Mouse (Mus musculus) hindbrain, embryonic 11.5 days (tissue): ENCODE data around the gene Gfm1. TPM values are rescaled to one million over a fixed set of nuclear protein-coding genes. Genes with fewer than 3 reads are reported as not detected.

Experiments
- ATAC-seq: fragments of 200-750 bp; cut with Nextera tagmentation; 2 replicates; pipeline ENCODE4 v1.8.0; 2017; ENCODE audit warnings: mild to moderate bottlenecking, moderate TSS enrichment, moderate library complexity; ENCODE audit not compliant: low FRiP score
- DNase-seq: peaks from one replicate; pipeline ENCODE4 v3.0.0-alpha.2; 2015; ENCODE audit warnings: low spot score
- H3K27ac ChIP-seq: fragments of 300-500 bp; sonication (generic); 2 replicates; pipeline ENCODE4 v1.5.1; 2014; ENCODE audit warnings: mild to moderate bottlenecking, low read depth, low read length
- H3K27me3 ChIP-seq: fragments of 300-500 bp; sonication (generic); 2 replicates; pipeline ENCODE4 v1.6.1; 2014; ENCODE audit warnings: mild to moderate bottlenecking, low read length, moderate library complexity, mixed read lengths; ENCODE audit not compliant: control insufficient read depth, insufficient read depth
- H3K36me3 ChIP-seq: fragments of 300-500 bp; sonication (generic); 2 replicates; pipeline ENCODE4 v1.6.1; 2014; ENCODE audit warnings: mild to moderate bottlenecking, low read length, moderate library complexity, mixed read lengths; ENCODE audit not compliant: control insufficient read depth, insufficient read depth
- H3K4me1 ChIP-seq: fragments of 300-500 bp; sonication (generic); replicated peaks from 2 replicates; pipeline ENCODE4 v1.6.1; 2014; ENCODE audit warnings: low read length, mixed read lengths; ENCODE audit not compliant: control insufficient read depth, insufficient read depth
- H3K4me2 ChIP-seq: fragments of 300-500 bp; sonication (generic); replicated peaks from 2 replicates; pipeline ENCODE4 v1.6.1; 2014; ENCODE audit warnings: mild to moderate bottlenecking, low read depth, low read length
- H3K4me3 ChIP-seq: fragments of 300-500 bp; sonication (generic); 2 replicates; pipeline ENCODE4 v1.5.1; 2014; ENCODE audit warnings: low read depth, low read length
- H3K9ac ChIP-seq: fragments of 300-500 bp; sonication (generic); 2 replicates; pipeline ENCODE4 v1.6.1; 2014; ENCODE audit warnings: low read depth, low read length
- H3K9me3 ChIP-seq: fragments of 300-500 bp; sonication (generic); 2 replicates; pipeline ENCODE4 v1.6.1; 2016; ENCODE audit warnings: low read length; ENCODE audit not compliant: control insufficient read depth
- WGBS: fragments of 180-500 bp; shearing (Covaris S2); extraction: QIAGEN DNeasy Blood & Tissue Kit; methylation state at CpG from one replicate; pipeline ENCODE4 v1.1.7; 2014; 5-methylcytosine and 5-hydroxymethylcytosine counted together
- polyA plus RNA-seq: library from polyadenylated mRNA; unstranded; fragments of >200 nt; fragmentation: Nextera tagmentation; extraction: Ambion mirVana; gene quantifications from 2 replicates; pipeline ENCODE4 v1.2.1, GENCODE M21; 2014

Gene Gfm1
- polyA plus RNA-seq, 1 experiment from 2014 or later: 46.3 TPM

DNA sequence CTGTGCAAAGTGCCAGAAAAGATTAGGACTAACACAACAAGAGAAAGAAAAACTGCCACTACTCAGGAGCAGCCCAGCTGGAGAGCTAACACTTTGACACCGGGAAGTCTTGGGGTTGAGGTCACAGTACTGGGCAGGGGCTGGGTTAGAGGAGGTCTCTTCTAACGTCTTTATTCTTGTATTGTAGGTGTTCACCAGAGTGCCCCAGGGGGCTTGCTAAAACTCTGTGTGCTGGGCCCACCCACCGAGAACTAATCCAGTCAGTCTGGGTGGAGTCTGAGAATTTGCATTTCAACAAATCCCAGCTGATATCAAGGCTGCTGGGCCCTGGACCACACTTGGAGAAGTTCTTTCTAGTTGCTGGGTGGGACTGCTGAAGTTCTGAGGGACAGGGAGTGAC is 74.0 kb downstream of the Gfm1 start:
- WGBS: 4% methylated on average over 3 of the region's 3 CpGs
- Histone ChIP-seq H3K4me2 (no peak overlapping the region), H3K27me3 (no peaks in the 10 kb centered on the region; the same call in 1 of the 2 replicates), H3K4me3 (no peak overlapping the region), H3K9me3 (no peaks in the 10 kb centered on the region), H3K4me1 (no peaks in the 10 kb centered on the region), H3K36me3 (no peaks in the 10 kb centered on the region), H3K9ac (no peak overlapping the region), H3K27ac (no peak overlapping the region)
- ATAC-seq (no peak), DNase-seq (no peak)

DNA sequence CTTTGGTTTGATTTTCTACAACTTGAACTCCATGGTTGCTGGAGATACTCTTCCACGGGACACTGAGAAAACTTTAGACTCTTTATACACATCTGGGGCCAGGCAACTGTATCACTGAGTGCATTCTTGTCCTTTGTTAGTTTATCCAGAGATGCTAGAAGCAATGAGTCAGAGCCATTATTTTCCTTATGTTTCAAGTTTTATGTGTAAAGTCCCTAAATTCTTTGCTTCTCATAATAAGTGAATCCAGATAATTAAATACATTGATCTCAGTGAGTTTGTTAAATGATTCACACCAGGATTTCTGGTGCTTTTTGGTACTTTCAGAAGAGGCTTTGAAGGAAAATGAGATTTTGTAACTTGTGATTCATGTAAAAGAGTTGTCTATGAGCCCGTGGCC is 75.4 kb downstream of the Gfm1 start:
- 84% methylated on average over 2 of the region's 2 CpGs for WGBS
- H3K4me1 ChIP-seq: no peaks in the 10 kb centered on the region
- no peaks in the 10 kb centered on the region; the same call in 1 of the 2 replicates for H3K27me3 ChIP-seq
- H3K36me3 ChIP-seq: no peaks in the 10 kb centered on the region
- DNase-seq: no peak
- H3K4me2 ChIP-seq: no peak overlapping the region
- no peak overlapping the region for H3K9ac ChIP-seq
- H3K27ac ChIP-seq: no peak overlapping the region
- no peak for ATAC-seq
- no peak overlapping the region for H3K4me3 ChIP-seq
- no peaks in the 10 kb centered on the region for H3K9me3 ChIP-seq

DNA sequence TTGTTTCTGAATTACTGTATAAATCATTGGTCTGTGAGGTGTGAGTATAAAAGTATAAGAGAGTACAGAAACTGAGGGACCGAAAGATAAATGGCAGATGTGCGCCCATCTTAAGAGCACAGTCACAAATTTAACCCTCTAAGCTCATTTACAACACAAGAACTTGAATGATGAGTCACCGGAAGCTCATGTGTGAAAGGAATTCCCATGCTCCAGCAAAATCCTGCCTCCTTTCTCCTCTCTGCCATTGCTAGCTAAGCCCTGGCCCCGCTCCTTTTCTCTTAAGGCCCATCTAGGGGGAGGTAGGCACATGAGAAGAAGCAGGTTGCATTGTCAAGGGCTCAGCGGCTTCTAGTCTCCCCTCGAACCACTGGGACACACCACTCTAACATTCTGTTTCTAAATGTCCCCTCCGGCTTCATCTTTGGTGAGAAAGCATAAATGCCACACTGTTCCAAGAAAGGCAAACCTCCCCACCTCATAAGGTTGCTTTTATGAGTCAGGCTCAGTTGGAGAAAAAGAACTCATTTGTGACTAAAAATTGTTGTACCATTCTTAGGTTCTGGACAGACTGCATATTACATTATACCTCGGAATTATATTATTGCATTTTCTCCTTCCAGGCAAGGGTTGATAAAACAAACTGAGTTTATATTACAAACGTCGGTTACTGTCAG is 78.5 kb downstream of the Gfm1 start:
- no peak overlapping the region for H3K4me3 ChIP-seq
- H3K4me1 ChIP-seq: no peaks in the 10 kb centered on the region
- no peaks in the 10 kb centered on the region for H3K9me3 ChIP-seq
- 85% methylated on average over 10 of the region's 10 CpGs for WGBS
- no peaks in the 10 kb centered on the region for H3K36me3 ChIP-seq
- ATAC-seq (no peak), DNase-seq (no peak)
- H3K9ac ChIP-seq: no peak overlapping the region
- H3K27ac ChIP-seq: no peak overlapping the region
- H3K27me3 ChIP-seq: no peaks in the 10 kb centered on the region; the same call in 1 of the 2 replicates
- no peak overlapping the region for H3K4me2 ChIP-seq

DNA sequence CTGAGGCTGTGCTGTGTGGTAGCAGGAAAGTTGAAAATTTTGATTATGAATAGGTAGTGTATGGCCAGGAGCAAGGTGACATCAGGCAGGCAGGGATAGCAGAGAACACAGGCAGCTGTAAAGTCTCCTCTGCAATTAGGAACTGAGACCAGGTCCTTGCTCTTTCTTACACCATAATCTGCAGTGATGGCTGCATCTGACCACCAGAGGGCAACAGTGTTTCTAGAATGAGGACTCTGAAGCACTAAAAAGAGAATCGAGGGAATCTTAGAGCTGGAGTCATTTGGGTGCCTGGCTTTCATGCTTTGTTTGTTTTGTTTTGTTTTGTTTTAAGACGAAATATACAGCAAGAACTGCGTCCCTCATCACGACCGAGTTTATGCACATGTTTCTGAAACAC is 82.9 kb downstream of the Gfm1 start:
- H3K4me3 ChIP-seq: no peak overlapping the region
- no peaks in the 10 kb centered on the region for H3K9me3 ChIP-seq
- peaks cover 13% of the 10 kb centered on the region; the same call in 1 of the 2 replicates for H3K27me3 ChIP-seq
- 2% methylated on average over 5 of the region's 5 CpGs for WGBS
- no peak overlapping the region for H3K9ac ChIP-seq
- peak; percentile 62 for ATAC-seq
- DNase-seq: peak; percentile 87
- no peak overlapping the region for H3K27ac ChIP-seq
- H3K4me1 ChIP-seq: no peaks in the 10 kb centered on the region
- no peaks in the 10 kb centered on the region for H3K36me3 ChIP-seq
- no peak overlapping the region for H3K4me2 ChIP-seq

DNA sequence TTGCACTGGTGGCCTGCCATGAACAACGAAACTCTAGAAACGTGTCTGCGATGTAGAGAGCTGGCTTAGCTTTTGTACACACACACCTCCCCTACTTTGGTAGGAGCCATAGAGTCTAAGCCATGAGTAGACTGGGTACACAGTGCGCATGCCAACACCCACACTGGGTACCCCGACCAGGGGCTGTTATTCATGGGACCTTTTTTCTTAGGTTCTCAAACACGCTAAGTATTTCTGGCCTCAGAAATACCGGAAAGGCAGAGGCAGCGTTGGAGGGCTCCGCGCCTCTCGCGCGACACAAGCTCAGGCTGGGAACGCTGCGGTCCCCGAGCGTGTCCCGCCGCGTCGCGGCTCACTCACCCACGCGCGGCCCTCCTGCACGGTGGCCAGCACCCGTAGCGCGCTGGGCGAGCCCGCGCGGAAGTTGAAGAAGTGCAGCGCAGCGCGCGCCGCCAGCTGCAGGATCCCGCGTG is 84.9 kb downstream of the Gfm1 start:
- Histone ChIP-seq H3K4me3 (peak overlapping the region; percentile 51), H3K27me3 (peaks cover 13% of the 10 kb centered on the region; the same call in 1 of the 2 replicates), H3K4me2 (peak overlapping the region; percentile 100), H3K9me3 (no peaks in the 10 kb centered on the region), H3K36me3 (no peaks in the 10 kb centered on the region), H3K27ac (no peak overlapping the region), H3K4me1 (no peaks in the 10 kb centered on the region), H3K9ac (peak overlapping the region; percentile 68)
- ATAC-seq (peak; percentile 61), DNase-seq (peak; percentile 52)
- WGBS: 9% methylated on average over 40 of the region's 40 CpGs

DNA sequence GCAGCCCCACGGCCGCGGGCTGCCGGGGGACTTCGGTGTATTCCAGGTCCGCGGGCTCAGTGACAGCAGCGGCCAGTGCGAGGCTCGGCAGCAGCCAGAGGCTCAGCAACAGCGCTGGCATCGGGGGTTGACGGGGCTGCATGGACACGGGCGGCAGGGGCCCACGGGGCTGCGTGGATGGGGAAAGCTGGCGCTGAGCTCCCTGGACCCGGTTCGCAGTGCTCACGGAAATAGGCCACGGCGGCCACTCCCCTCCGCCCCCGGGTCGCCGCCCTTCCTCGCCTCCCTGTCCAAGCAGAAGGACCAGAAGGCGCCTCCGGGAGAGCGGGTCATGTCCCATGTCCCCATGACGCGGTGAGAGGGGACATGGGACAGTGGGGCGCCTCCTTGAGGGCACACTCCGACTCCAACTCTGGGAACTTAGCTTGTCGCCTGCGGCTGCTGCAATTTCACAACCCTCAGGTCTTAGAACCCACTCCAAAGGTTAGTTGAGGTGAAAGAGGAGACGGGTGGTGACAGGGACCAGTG is 85.4 kb downstream of the Gfm1 start, which contains the start of gene Rarres1:
Gene Rarres1, minus strand, starts transcription at position 250 of the 528 bp plus-strand sequence.
- Histone ChIP-seq H3K36me3 (no peaks in the 10 kb centered on the region), H3K27ac (no peak within 1 kb of the TSS), H3K4me2 (peak within 1 kb of the TSS; percentile 100), H3K9ac (peak within 1 kb of the TSS; percentile 68), H3K4me3 (peak within 1 kb of the TSS; percentile 51), H3K9me3 (no peaks in the 10 kb centered on the region), H3K27me3 (peaks cover 13% of the 10 kb centered on the region; the same call in 1 of the 2 replicates), H3K4me1 (no peaks in the 10 kb centered on the region)
- no peak for DNase-seq
- 3% methylated on average over 38 of the region's 38 CpGs for WGBS
- ATAC-seq: peak; percentile 59

DNA sequence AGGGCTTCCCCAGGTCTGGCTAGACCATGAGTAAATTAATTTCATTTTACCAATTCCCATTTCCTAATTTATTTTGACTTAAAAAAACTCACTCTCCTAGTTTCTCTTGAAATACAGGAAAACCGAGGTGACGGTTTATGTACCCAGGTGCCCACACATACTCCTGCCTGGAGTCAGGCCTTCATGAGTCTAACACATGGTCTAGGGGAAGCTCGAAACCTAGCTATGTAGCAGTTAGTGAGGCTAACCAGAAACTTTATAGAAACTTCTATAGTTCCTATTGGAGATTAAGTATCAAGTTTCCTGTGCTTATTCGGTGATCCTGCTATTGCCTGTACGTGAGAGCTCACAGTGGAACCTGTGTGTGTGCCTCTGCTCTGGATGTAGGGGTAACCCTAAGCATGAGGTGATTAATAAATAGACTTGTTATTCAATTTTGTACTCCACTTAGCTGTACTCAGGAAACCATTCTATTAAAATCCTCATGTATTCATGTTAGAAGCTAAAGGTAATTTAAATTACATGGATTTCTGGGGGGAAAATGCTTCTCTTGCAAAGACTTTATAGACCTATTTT is 90.8 kb downstream of the Gfm1 start:
- ATAC-seq: no peak
- H3K4me2 ChIP-seq: no peak overlapping the region
- H3K9me3 ChIP-seq: no peaks in the 10 kb centered on the region
- no peak overlapping the region for H3K4me3 ChIP-seq
- no peak overlapping the region for H3K27ac ChIP-seq
- no peak for DNase-seq
- 0 out of 2 replicates have a peak, but pooled peaks cover 5% of the 10 kb centered on the region for H3K27me3 ChIP-seq
- H3K4me1 ChIP-seq: no peaks in the 10 kb centered on the region
- no peak overlapping the region for H3K9ac ChIP-seq
- WGBS: 97% methylated on average over 5 of the region's 5 CpGs
- H3K36me3 ChIP-seq: no peaks in the 10 kb centered on the region

DNA sequence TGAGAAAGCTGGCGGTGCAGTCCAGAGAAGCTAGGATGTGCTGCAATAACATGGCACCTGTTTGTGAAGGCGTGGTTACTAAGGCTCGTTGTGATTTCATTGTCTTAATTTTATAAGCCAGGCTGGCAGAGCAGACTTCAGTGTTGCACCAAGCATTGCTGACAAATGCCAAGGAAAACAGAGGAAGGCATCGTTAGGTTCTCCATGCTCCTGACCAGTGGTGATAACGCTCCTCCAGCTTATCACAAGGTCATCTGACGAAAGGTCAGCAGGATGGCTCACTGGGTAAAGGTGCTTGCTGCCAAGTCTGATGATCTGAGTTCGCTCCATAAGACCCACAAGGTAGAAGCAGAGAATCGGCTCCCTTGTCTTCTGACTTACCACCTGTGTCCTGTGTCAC is 92.8 kb downstream of the Gfm1 start:
- Histone ChIP-seq H3K9me3 (no peaks in the 10 kb centered on the region), H3K36me3 (no peaks in the 10 kb centered on the region), H3K27me3 (no peaks in the 10 kb centered on the region), H3K27ac (no peak overlapping the region), H3K9ac (no peak overlapping the region), H3K4me1 (no peaks in the 10 kb centered on the region), H3K4me2 (no peak overlapping the region), H3K4me3 (no peak overlapping the region)
- no peak for DNase-seq
- no peak for ATAC-seq
- 87% methylated on average over 8 of the region's 8 CpGs for WGBS
